Mouse (Mus musculus): ENCODE data around the gene Iqsec1. TPM values are rescaled to one million over a fixed set of nuclear protein-coding genes. Genes with fewer than 3 reads are reported as not detected.

The Iqsec1 gene
- polyA plus RNA-seq, 1 experiment from 2014 or later = 17.4 TPM

DNA sequence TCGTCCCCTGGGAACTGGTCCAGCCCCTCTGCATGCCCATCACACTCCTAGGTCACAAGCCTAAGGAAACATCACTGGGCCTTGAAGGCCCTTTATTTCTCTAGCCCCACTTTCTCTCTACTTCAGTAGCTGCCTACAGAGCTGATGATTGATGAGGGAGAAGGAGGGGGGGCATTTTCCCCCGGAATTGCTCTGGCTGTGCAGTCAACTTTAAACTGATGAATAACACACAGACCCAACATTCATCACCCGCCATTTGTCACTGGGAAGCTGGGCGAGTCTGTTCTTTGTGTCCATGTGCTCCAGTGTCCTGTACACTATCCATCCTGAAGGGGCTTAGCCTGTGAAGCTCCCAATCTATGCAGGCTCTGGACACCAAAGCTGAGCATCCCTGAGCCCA, 165.2 kb downstream of the Iqsec1 start:
- no peak for DNase-seq (ENCODE audit: low spot score)
- 49% methylated on average over 4 of the region's 4 CpGs for WGBS
- Histone ChIP-seq H3K4me1 (ENCODE audit: control insufficient read depth, insufficient read depth, low read length) (no peaks in the 10 kb centered on the region), H3K36me3 (ENCODE audit: control insufficient read depth, insufficient read depth, low read length) (no peaks in the 10 kb centered on the region), H3K27me3 (replicated peaks; ENCODE audit: control insufficient read depth, insufficient read depth, low read length) (no peaks in the 10 kb centered on the region), H3K9me3 (ENCODE audit: control insufficient read depth, low read length) (no peaks in the 10 kb centered on the region), H3K27ac (replicated peaks; ENCODE audit: low read depth, low read length) (no peak overlapping the region), H3K4me2 (ENCODE audit: low read depth, low read length) (no peak overlapping the region), H3K4me3 (ENCODE audit: low read depth, low read length) (no peak overlapping the region), H3K9ac (ENCODE audit: low read depth, low read length) (no peak overlapping the region)
- no peak for ATAC-seq (ENCODE audit: low read depth)

DNA sequence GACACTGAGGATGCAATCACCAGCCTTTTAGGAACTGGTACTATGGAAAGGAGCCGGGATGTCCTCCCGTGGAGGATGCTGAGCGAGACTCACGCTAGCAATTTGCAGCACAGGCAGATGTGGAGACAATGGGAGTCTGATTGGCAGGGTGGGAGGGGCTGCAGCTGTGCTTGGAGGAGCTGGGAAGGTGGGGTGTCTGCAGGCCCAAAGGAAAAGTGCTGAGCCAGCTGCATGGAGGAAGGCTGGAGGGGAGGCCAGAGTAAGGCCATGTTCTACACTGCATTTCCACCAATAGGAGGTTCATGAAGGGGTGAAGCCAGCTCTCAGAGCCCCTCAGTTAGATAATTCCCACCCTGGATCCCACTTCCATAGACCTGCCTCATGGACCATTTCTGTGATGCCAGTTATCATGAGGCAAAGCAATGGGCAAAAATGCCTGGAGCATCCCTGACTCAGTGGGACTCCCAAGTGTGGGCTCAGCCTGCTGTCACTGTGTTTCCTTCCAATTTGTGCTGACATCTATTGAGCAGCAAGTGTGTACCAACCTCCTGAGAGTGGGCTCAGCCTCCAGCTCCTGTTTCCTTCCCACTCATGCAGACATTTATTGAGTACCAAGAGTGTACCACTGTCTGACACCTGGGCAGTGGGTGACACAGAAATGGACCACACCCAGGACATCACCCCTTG, 166.4 kb downstream of the Iqsec1 start:
- H3K36me3 ChIP-seq (ENCODE audit: control insufficient read depth, insufficient read depth, low read length) = no peaks in the 10 kb centered on the region
- H3K9ac ChIP-seq (ENCODE audit: low read depth, low read length) = no peak overlapping the region
- H3K27me3 ChIP-seq (replicated peaks; ENCODE audit: control insufficient read depth, insufficient read depth, low read length) = no peaks in the 10 kb centered on the region
- 35% methylated on average over 4 of the region's 4 CpGs for WGBS
- ATAC-seq (ENCODE audit: low read depth) = no peak
- no peaks in the 10 kb centered on the region for H3K4me1 ChIP-seq (ENCODE audit: control insufficient read depth, insufficient read depth, low read length)
- no peak overlapping the region for H3K4me2 ChIP-seq (ENCODE audit: low read depth, low read length)
- H3K9me3 ChIP-seq (ENCODE audit: control insufficient read depth, low read length) = no peaks in the 10 kb centered on the region
- DNase-seq (ENCODE audit: low spot score) = no peak
- H3K27ac ChIP-seq (replicated peaks; ENCODE audit: low read depth, low read length) = no peak overlapping the region
- H3K4me3 ChIP-seq (ENCODE audit: low read depth, low read length) = no peak overlapping the region

DNA sequence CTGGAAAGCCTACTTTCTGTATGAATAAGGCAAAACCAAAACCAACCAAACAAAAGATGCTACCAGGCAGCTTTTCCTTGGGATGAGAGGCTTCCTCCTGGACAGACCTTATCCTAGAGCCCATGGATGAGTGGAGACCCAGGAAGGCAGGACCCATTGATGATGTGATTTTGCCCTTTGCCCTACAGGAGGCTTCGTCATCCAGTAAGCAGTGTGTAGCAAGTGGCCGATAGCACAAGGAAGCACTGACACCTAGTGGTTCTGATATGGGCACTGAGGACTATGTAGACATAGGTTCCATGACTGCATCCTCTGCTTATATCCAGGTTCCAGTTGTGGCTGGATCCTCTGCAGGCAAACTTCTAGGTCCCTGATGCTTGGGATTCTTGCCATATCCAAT, 168.6 kb downstream of the Iqsec1 start:
- Histone ChIP-seq H3K4me2 (ENCODE audit: low read depth, low read length) (no peak overlapping the region), H3K4me1 (ENCODE audit: control insufficient read depth, insufficient read depth, low read length) (no peaks in the 10 kb centered on the region), H3K9ac (ENCODE audit: low read depth, low read length) (no peak overlapping the region), H3K36me3 (ENCODE audit: control insufficient read depth, insufficient read depth, low read length) (no peaks in the 10 kb centered on the region), H3K9me3 (ENCODE audit: control insufficient read depth, low read length) (no peaks in the 10 kb centered on the region), H3K4me3 (ENCODE audit: low read depth, low read length) (no peak overlapping the region), H3K27ac (replicated peaks; ENCODE audit: low read depth, low read length) (no peak overlapping the region), H3K27me3 (replicated peaks; ENCODE audit: control insufficient read depth, insufficient read depth, low read length) (no peaks in the 10 kb centered on the region)
- 79% methylated on average over 2 of the region's 2 CpGs for WGBS
- peak; percentile 39; the same call in 1 of the 2 replicates for ATAC-seq (ENCODE audit: low read depth)
- peak; percentile 33 for DNase-seq (ENCODE audit: low spot score)

DNA sequence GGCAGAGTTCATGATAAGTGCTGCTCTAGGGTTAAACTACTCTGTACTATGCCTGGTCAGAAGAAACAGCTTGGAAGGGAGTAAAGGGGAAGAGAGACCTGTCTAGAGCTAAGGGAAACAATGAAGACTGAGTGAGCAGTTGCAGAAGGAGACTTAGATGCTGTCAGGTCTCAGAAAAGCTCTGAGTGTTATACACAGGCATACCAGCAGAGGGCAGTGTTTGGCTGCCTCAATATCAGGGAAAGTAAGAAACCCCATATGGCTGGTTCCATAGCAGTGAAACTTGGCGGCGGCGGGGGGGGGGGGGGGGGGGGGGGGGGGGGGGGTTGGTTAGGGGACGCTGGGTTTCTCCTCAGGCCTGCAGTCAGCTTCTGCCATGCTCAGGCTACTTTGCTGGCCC, 169.5 kb downstream of the Iqsec1 start:
- H3K4me1 ChIP-seq (ENCODE audit: control insufficient read depth, insufficient read depth, low read length) = no peaks in the 10 kb centered on the region
- WGBS = no CpG with 5 or more reads among the region's 4 CpGs
- ATAC-seq (ENCODE audit: low read depth) = no peak

DNA sequence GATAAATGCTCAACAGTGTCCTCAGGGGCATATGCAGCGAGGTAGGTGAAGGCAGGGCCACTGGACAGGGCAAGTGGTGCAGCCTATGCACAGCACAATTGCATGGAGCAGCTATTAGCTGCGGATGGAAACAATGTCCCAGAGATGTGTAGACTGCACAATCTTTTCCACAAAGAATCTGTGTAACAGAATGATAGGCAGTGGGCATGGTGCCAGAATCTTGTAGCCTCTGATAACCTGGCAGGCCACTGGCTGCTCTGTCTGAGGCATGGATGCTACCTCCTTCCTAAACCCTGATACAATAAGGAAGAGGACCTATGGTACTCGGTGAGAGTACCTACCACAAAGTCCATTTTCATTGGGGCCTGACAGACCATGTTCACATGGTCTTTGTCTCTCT, 171.9 kb downstream of the Iqsec1 start:
- Histone ChIP-seq H3K9me3 (ENCODE audit: control insufficient read depth, low read length) (no peaks in the 10 kb centered on the region), H3K9ac (ENCODE audit: low read depth, low read length) (no peak overlapping the region), H3K36me3 (ENCODE audit: control insufficient read depth, insufficient read depth, low read length) (no peaks in the 10 kb centered on the region), H3K27ac (replicated peaks; ENCODE audit: low read depth, low read length) (no peak overlapping the region), H3K4me1 (ENCODE audit: control insufficient read depth, insufficient read depth, low read length) (no peaks in the 10 kb centered on the region), H3K4me3 (ENCODE audit: low read depth, low read length) (no peak overlapping the region), H3K4me2 (ENCODE audit: low read depth, low read length) (no peak overlapping the region), H3K27me3 (replicated peaks; ENCODE audit: control insufficient read depth, insufficient read depth, low read length) (no peaks in the 10 kb centered on the region)
- ATAC-seq (ENCODE audit: low read depth) = no peak
- no peak for DNase-seq (ENCODE audit: low spot score)
- WGBS = 78% methylated on average over 3 of the region's 3 CpGs

More for the DNA sequence above, 169.5 kb downstream of the Iqsec1 start:
- no peaks in the 10 kb centered on the region for H3K36me3 ChIP-seq (ENCODE audit: control insufficient read depth, insufficient read depth, low read length)
- H3K27ac ChIP-seq (replicated peaks; ENCODE audit: low read depth, low read length) = no peak overlapping the region
- no peaks in the 10 kb centered on the region for H3K27me3 ChIP-seq (replicated peaks; ENCODE audit: control insufficient read depth, insufficient read depth, low read length)
- H3K9me3 ChIP-seq (ENCODE audit: control insufficient read depth, low read length) = no peaks in the 10 kb centered on the region
- peak; percentile 62 for DNase-seq (ENCODE audit: low spot score)
- H3K9ac ChIP-seq (ENCODE audit: low read depth, low read length) = no peak overlapping the region
- no peak overlapping the region for H3K4me3 ChIP-seq (ENCODE audit: low read depth, low read length)
- H3K4me2 ChIP-seq (ENCODE audit: low read depth, low read length) = no peak overlapping the region

DNA sequence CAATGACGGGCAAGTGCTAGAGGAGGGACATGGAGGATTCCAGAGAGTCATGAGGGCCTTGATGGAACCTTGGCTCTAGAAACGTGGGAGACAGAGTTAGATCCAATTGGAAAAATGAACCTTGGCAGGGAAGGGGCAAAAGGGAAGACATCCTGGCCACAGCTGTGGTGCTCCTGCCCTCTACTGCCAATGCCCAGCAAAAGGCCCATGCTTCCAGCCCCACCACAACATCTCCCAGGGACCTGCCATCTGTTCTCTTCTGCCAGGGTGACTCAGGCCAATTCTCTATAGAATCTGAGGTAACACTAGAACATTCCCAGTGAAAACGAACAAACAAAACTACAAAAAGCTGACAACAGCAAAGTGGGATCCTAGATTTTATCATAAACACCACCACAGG, 173.1 kb downstream of the Iqsec1 start:
- no peaks in the 10 kb centered on the region for H3K4me1 ChIP-seq (ENCODE audit: control insufficient read depth, insufficient read depth, low read length)
- no peak for DNase-seq (ENCODE audit: low spot score)
- no peaks in the 10 kb centered on the region for H3K27me3 ChIP-seq (replicated peaks; ENCODE audit: control insufficient read depth, insufficient read depth, low read length)
- H3K27ac ChIP-seq (replicated peaks; ENCODE audit: low read depth, low read length) = no peak overlapping the region
- no peak overlapping the region for H3K4me2 ChIP-seq (ENCODE audit: low read depth, low read length)
- no peaks in the 10 kb centered on the region for H3K9me3 ChIP-seq (ENCODE audit: control insufficient read depth, low read length)
- no peak overlapping the region for H3K4me3 ChIP-seq (ENCODE audit: low read depth, low read length)
- ATAC-seq (ENCODE audit: low read depth) = no peak
- H3K9ac ChIP-seq (ENCODE audit: low read depth, low read length) = no peak overlapping the region
- WGBS = 78% methylated on average over 3 of the region's 3 CpGs
- no peaks in the 10 kb centered on the region for H3K36me3 ChIP-seq (ENCODE audit: control insufficient read depth, insufficient read depth, low read length)

DNA sequence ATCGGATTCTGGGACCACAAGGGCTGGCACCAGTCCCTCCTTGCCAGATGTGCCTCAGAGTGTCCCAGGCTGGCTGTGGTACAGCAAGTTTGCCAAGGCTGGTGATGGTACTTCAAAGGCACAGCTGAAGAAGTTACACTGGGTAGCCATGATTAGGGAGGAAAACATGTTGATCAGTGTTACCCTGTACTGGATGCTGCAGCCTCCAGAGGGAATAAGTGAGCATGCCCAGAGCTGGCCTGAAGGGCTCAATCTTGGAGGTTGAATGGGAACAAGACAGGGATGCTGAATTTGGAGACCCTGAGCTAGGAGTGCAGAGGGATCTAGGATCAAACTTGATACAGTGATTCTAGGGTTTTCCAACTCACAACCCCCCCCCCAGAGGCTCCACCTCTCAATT, 175.0 kb downstream of the Iqsec1 start:
- DNase-seq (ENCODE audit: low spot score) (no peak), ATAC-seq (ENCODE audit: low read depth) (no peak)
- Histone ChIP-seq H3K36me3 (ENCODE audit: control insufficient read depth, insufficient read depth, low read length) (no peaks in the 10 kb centered on the region), H3K4me3 (ENCODE audit: low read depth, low read length) (no peak overlapping the region), H3K9ac (ENCODE audit: low read depth, low read length) (no peak overlapping the region), H3K9me3 (ENCODE audit: control insufficient read depth, low read length) (no peaks in the 10 kb centered on the region), H3K27me3 (replicated peaks; ENCODE audit: control insufficient read depth, insufficient read depth, low read length) (no peaks in the 10 kb centered on the region), H3K4me1 (ENCODE audit: control insufficient read depth, insufficient read depth, low read length) (peaks cover 8% of the 10 kb centered on the region), H3K27ac (replicated peaks; ENCODE audit: low read depth, low read length) (no peak overlapping the region), H3K4me2 (ENCODE audit: low read depth, low read length) (no peak overlapping the region)
- 47% methylated on average over 1 of the region's 1 CpGs for WGBS

DNA sequence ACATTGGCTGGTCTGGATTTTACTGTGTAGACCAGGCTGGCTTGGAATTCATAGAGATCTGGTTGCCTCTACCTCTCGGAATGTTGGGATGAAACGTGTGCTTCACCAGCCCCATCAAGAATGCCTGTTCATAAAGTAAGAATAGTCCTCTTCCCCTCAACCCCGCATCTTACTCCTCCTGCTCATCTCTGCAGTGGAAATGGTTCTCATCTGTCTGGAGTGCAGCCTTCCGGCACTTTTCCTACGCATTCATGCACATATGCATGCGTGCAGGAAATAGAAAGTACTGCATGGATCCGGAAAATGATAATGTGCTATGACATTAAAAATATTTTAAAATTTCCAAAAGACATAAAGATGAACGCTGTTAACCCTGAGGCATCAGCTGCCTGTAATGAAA, 175.9 kb downstream of the Iqsec1 start:
- Histone ChIP-seq H3K9ac (ENCODE audit: low read depth, low read length) (no peak overlapping the region), H3K27me3 (replicated peaks; ENCODE audit: control insufficient read depth, insufficient read depth, low read length) (no peaks in the 10 kb centered on the region), H3K27ac (replicated peaks; ENCODE audit: low read depth, low read length) (no peak overlapping the region), H3K4me3 (ENCODE audit: low read depth, low read length) (no peak overlapping the region), H3K4me1 (ENCODE audit: control insufficient read depth, insufficient read depth, low read length) (peaks cover 15% of the 10 kb centered on the region), H3K4me2 (ENCODE audit: low read depth, low read length) (no peak overlapping the region), H3K36me3 (ENCODE audit: control insufficient read depth, insufficient read depth, low read length) (no peaks in the 10 kb centered on the region), H3K9me3 (ENCODE audit: control insufficient read depth, low read length) (no peaks in the 10 kb centered on the region)
- DNase-seq (ENCODE audit: low spot score) = no peak
- no peak for ATAC-seq (ENCODE audit: low read depth)
- 72% methylated on average over 8 of the region's 8 CpGs for WGBS

DNA sequence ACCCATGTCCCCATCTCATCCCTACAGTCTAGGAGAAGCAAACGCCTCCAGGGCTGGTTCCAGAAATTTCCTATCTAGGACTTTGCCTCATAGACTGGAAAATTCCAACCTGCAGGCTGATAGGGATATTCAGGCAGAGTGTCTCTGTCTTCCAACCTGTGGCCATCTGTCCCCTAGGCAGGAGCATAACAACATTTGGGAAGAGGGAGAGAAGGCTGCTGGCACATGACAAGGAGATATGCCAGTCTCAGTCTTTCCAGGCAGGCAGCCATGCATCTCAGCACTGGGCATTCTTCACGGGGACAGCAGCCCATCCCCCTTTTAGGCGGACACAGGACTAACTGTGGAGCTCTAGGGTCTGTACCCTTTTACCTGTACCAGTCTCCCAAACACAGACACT, 176.4 kb downstream of the Iqsec1 start:
- 68% methylated on average over 3 of the region's 3 CpGs for WGBS
- H3K4me1 ChIP-seq (ENCODE audit: control insufficient read depth, insufficient read depth, low read length) = peaks cover 15% of the 10 kb centered on the region
- H3K4me3 ChIP-seq (ENCODE audit: low read depth, low read length) = no peak overlapping the region
- H3K9me3 ChIP-seq (ENCODE audit: control insufficient read depth, low read length) = no peaks in the 10 kb centered on the region
- DNase-seq (ENCODE audit: low spot score) (no peak), ATAC-seq (ENCODE audit: low read depth) (no peak)
- no peaks in the 10 kb centered on the region for H3K36me3 ChIP-seq (ENCODE audit: control insufficient read depth, insufficient read depth, low read length)
- no peak overlapping the region for H3K9ac ChIP-seq (ENCODE audit: low read depth, low read length)
- H3K27me3 ChIP-seq (replicated peaks; ENCODE audit: control insufficient read depth, insufficient read depth, low read length) = no peaks in the 10 kb centered on the region
- no peak overlapping the region for H3K27ac ChIP-seq (replicated peaks; ENCODE audit: low read depth, low read length)
- no peak overlapping the region for H3K4me2 ChIP-seq (ENCODE audit: low read depth, low read length)

All from embryonic facial prominence, embryonic 14.5 days (tissue).